Mouse (Mus musculus): ENCODE results near the gene Btbd9.

DNA sequence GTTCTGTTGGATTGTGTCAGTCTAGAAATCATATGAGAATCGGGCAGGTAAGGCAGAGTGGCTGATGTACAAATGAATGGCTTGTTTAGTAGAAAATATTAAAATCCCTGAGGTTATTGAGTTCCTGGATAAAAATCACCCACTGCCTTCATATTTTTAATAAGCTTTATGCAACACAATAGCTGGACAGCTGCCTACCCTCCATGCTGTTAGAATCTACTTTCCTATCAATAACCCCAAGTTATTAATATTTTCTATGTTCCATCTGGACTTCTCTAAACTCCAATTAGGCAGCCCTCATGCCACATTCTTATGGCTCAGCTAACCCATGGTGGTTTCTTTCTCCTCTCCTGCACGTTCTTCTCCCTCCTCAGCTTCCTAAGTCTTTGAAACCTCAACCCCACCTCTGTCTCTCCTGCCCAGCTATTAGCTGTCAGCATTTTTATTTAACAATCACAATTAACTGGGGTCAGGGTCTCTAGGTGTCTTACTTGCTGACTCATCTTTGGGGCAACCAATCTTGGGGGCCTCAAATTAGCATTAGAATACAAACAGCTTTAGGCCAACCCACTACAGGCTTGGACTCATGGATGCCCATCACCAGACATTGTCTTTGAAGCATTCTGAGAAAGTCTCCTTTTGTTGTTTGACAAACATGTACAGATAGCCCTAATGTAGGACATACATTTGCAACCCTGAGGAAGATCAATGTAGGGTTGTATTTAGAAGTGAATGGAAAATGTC is 7.1 kb upstream of the Btbd9 start:
- TF ChIP-seq CTCF (IDR thresholded peaks at IDR 0.05; ENCODE audit: control insufficient read depth, insufficient read depth, insufficient read length) (no peak), CEBPB (IDR thresholded peaks at IDR 0.05; ENCODE audit: low read depth) (no peak), MYOD1 (IDR thresholded peaks at IDR 0.05; ENCODE audit: control insufficient read depth, insufficient read length, low read depth) (no peak), USF1 (IDR thresholded peaks at IDR 0.05; ENCODE audit: low read depth) (no peak), MYOG (IDR thresholded peaks at IDR 0.05; ENCODE audit: control insufficient read depth, extremely low read depth, insufficient read length) (no peak), MAX (IDR thresholded peaks at IDR 0.05) (no peak), FOSL1 (IDR thresholded peaks at IDR 0.05; ENCODE audit: insufficient read depth, low read length, poor library complexity, severe bottlenecking) (no peak)

Measured in C2C12 (cell line).